Comparison of ENCODE assay signal across 7 mouse cellular contexts in genomic region chrX:150956522-150957300, GRCm38 (mm10).
DNase-seq lines count a peak whose midpoint lies in the region; ATAC-seq and TF ChIP-seq lines count a peak whose summit lies in the region.

No protein-coding gene starts in this region.

- DNase-seq in adrenal gland, postnatal 25 days = peak; percentile 63
- peak; percentile 90 for DNase-seq in embryonic facial prominence, embryonic 10.5 days (ENCODE audit: low spot score)
- DNase-seq in heart, adult 11 months = peak; percentile 98
- peak; percentile 68 for DNase-seq in left cerebral cortex, postnatal 4 days
- peak; percentile 93 for DNase-seq in midbrain, embryonic 11.5 days (ENCODE audit: low spot score, missing footprints)

- intact Hi-C loops in left cerebral cortex, postnatal 4 days (cut with DNase I) = no loop called here

- peak; percentile 86 for ATAC-seq in intestine, postnatal 0 days
- peak; percentile 97 for ATAC-seq in midbrain, embryonic 11.5 days (ENCODE audit: low FRiP score)

- H3K9ac ChIP-seq in intestine, postnatal 0 days (ENCODE audit: low read depth, low read length) = no peak overlapping the region
- peak overlapping the region; percentile 36; the same call in 1 of the 2 replicates for H3K9ac ChIP-seq in midbrain, embryonic 11.5 days (ENCODE audit: low read length)

- no peaks in the 10 kb centered on the region for H3K36me3 ChIP-seq in embryonic facial prominence, embryonic 10.5 days (replicated peaks)
- no peaks in the 10 kb centered on the region for H3K36me3 ChIP-seq in intestine, postnatal 0 days (ENCODE audit: control insufficient read depth, insufficient read depth)
- no peaks in the 10 kb centered on the region for H3K36me3 ChIP-seq in midbrain, embryonic 11.5 days (ENCODE audit: control insufficient read depth, insufficient read depth, low read length)
- H3K36me3 ChIP-seq in small intestine, adult 2 months (ENCODE audit: control insufficient read depth, insufficient read depth, low read length) = no peaks in the 10 kb centered on the region

- no peak for TF ChIP-seq POLR2A in small intestine, adult 2 months (IDR thresholded peaks at IDR 0.05; ENCODE audit: low read depth, low read length)

- 20% methylated on average over 25 of the region's 25 CpGs for WGBS in embryonic facial prominence, embryonic 10.5 days
- WGBS in intestine, postnatal 0 days = 24% methylated on average over 25 of the region's 25 CpGs
- 22% methylated on average over 25 of the region's 25 CpGs for WGBS in midbrain, embryonic 11.5 days
- WGBS in small intestine, adult 2 months = 21% methylated on average over 25 of the region's 25 CpGs

- peak overlapping the region; percentile 84 for H3K27ac ChIP-seq in embryonic facial prominence, embryonic 10.5 days (replicated peaks)
- H3K27ac ChIP-seq in intestine, postnatal 0 days (ENCODE audit: low read depth, low read length) = peak overlapping the region; percentile 41; the same call in 1 of the 2 replicates
- peak overlapping the region; percentile 17 for H3K27ac ChIP-seq in midbrain, embryonic 11.5 days (ENCODE audit: low read depth, low read length)
- H3K27ac ChIP-seq in small intestine, adult 2 months (ENCODE audit: insufficient read depth, low read depth, low read length) = no peak overlapping the region

- peaks cover 31% of the 10 kb centered on the region for H3K27me3 ChIP-seq in embryonic facial prominence, embryonic 10.5 days (replicated peaks; ENCODE audit: low read depth, poor library complexity, severe bottlenecking)
- H3K27me3 ChIP-seq in intestine, postnatal 0 days (replicated peaks; ENCODE audit: control insufficient read depth, insufficient read depth, low read length) = no peaks in the 10 kb centered on the region
- no peaks in the 10 kb centered on the region for H3K27me3 ChIP-seq in midbrain, embryonic 11.5 days (ENCODE audit: control insufficient read depth, insufficient read depth, low read length)
- H3K27me3 ChIP-seq in small intestine, adult 2 months (ENCODE audit: control insufficient read depth, insufficient read depth, low read length) = no peaks in the 10 kb centered on the region

- no peaks in the 10 kb centered on the region for H3K4me1 ChIP-seq in embryonic facial prominence, embryonic 10.5 days
- no peaks in the 10 kb centered on the region for H3K4me1 ChIP-seq in intestine, postnatal 0 days (replicated peaks; ENCODE audit: control insufficient read depth, insufficient read depth, low read length)
- H3K4me1 ChIP-seq in midbrain, embryonic 11.5 days (ENCODE audit: control insufficient read depth, insufficient read depth, low read length) = no peaks in the 10 kb centered on the region
- H3K4me1 ChIP-seq in small intestine, adult 2 months (ENCODE audit: control insufficient read depth, insufficient read depth, insufficient read length, low read length) = no peaks in the 10 kb centered on the region

- TF ChIP-seq CTCF in intestine, postnatal 0 days (IDR thresholded peaks at IDR 0.05; ENCODE audit: low read depth) = peak; percentile 80
- peak; percentile 44; the same call in 1 of the 2 replicates for TF ChIP-seq CTCF in small intestine, adult 2 months (IDR thresholded peaks at IDR 0.05; ENCODE audit: extremely low read depth, insufficient read length, insufficient replicate concordance, low read depth, low read length)

- no peaks in the 10 kb centered on the region for H3K9me3 ChIP-seq in embryonic facial prominence, embryonic 10.5 days
- H3K9me3 ChIP-seq in intestine, postnatal 0 days (ENCODE audit: control insufficient read depth) = no peaks in the 10 kb centered on the region
- no peaks in the 10 kb centered on the region for H3K9me3 ChIP-seq in midbrain, embryonic 11.5 days (ENCODE audit: control insufficient read depth, low read length)

- peak overlapping the region; percentile 42 for H3K4me3 ChIP-seq in embryonic facial prominence, embryonic 10.5 days
- peak overlapping the region; percentile 2; the same call in 1 of the 2 replicates for H3K4me3 ChIP-seq in intestine, postnatal 0 days (ENCODE audit: low read depth, low read length)
- no peak overlapping the region; the same call in 1 of the 2 replicates for H3K4me3 ChIP-seq in midbrain, embryonic 11.5 days (ENCODE audit: low read depth, low read length)
- peak overlapping the region; percentile 51 for H3K4me3 ChIP-seq in small intestine, adult 2 months (ENCODE audit: low read depth, low read length)

- peak overlapping the region; percentile 49 for H3K4me2 ChIP-seq in intestine, postnatal 0 days (replicated peaks; ENCODE audit: low read depth)
- H3K4me2 ChIP-seq in midbrain, embryonic 11.5 days = peak overlapping the region; percentile 32
